Mouse (Mus musculus) thymus, postnatal 36 days (tissue): ENCODE measurements around the gene Abhd14b.

ENCODE experiments used
- DNase-seq, 2 experiments: peaks; one replicate each; pipeline ENCODE4 v3.0.0; 2022; ENCODE audit warnings: mixed read lengths in 2 of 2

Abhd14b gene

DNA sequence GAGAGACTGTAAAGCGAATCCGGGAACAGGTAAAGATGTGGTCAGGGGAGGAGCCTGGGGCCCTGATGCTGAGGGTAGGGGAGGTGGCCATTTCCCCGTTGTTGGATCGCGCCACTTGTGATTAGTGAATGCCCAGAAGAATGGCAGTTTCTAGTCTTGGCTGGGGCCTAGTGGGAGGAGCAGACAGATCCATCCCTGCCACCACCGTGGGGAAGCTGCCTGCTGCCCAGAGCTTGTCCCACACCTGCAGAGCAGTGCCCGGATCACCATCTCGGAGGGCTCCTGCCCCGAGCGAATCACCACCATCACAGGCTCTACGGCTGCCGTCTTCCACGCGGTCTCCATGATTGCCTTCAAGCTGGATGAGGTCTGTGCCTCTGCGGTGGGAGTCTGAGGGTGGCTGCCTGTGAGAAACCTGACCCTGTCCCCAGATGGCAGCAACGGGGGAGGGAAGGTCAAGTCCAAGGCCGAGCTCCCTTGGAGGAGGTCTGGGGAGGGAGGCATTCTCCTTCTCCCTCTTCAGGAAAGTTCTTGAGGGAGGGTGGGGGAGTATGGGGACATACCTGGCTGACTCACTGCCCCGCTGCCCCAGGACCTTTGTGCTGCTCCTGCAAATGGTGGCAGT lies 13.3 kb downstream of the Abhd14b start:
- no peak for DNase-seq

DNA sequence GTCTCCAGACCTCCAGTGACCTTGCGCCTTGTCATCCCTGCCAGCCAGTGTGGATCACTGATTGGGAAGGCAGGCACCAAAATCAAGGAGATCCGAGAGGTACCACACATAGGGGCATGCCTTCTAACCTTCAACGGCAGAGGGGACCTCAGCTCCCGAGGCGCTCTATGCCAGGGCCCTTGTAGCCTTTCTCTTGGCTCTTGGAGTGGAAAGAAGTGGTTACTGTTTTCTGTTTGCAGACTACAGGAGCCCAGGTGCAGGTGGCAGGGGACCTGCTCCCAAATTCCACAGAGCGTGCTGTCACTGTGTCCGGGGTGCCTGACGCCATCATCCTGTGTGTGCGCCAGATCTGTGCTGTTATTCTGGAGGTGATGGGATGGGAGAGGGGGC lies 13.8 kb downstream of the Abhd14b start:
- no peak for DNase-seq

DNA sequence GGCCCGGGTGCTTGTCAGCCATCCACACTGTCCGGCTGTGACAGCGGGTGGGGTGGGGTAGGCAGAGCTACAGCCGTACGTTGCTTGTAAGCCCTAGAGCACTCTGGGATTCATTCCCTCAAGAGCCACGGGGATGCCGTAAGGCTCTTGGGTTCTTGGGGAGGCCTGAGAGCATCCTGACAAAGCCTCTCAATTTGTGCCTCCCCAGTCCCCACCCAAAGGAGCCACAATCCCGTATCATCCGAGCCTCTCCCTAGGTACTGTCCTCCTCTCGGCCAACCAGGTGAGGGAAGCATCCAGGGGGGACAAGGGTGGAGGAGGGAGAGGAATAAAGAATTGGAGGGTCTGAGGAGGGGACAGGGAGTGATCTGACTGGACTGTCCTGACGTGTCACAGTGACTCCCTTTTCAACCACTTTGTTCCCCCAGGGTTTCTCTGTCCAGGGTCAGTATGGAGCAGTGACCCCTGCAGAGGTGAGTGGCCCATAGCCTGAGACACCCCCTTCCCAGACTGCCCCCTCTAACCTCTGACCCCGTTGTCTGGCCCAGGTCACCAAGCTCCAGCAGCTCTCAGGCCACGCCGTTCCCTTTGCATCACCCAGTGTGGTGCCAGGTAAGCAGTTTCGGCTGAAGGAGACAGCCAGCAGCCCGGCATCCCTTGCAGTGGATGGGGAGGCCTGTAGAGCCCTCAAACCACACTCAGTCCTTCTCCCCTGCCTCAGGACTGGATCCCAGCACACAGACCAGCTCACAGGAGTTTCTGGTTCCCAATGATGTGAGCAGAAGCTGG lies 14.6 kb downstream of the Abhd14b start:
- no peak for DNase-seq

DNA sequence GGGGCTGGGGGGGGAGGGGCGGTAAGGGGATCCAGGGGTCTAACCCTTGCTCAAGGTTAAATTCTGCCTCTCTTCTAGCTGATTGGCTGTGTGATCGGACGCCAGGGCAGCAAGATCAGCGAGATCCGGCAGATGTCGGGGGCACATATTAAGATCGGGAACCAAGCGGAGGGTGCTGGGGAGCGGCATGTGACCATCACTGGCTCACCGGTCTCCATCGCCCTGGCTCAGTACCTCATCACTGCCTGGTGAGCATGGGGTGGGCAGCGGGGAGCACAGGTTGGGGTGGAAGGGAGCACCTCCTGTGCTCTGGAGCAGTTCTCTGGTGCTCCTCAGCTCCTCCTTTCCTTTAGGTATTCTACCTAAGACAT lies 15.2 kb downstream of the Abhd14b start:
- DNase-seq, result no peak

DNA sequence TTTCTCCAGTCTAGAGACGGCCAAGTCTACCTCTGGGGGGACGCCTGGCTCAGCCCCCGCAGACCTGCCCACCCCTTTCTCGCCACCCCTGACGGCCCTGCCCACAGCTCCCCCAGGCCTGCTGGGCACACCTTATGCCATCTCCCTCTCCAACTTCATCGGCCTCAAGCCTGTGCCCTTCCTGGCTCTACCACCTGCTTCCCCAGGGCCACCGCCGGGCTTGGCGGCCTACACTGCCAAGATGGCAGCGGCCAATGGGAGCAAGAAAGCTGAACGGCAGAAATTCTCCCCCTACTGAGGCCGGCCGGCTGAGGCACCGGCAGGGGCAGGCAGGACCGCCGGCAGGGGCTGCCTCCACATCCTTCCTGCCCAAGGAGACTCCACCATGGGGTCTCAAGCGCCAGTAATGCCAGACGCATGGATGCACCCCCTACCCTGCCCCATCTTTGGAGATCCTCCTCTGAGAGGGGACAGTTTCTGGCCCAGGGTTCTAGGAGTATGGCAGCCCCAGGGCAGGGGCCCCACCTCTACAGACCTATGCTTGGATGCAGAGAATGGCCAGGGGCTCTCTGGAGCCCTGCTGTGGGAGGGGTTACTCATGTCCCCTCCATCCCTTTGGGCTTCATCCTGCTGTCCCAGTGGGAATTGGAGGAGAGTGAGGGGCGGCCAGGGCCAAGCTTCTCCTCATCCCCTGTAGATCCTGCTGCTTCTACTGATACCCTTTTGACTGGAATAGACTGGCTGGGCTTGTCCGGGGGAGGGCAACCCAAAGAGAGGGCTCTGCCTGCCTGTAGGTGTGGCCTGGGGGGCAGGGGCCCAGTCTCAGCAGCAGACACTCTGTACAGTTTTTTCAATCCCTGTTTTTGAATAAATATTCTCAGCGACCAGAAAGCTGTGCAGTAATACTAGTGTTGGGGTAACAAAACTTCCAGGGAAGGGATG lies 16.1 kb downstream of the Abhd14b start:
- DNase-seq, result no peak

DNA sequence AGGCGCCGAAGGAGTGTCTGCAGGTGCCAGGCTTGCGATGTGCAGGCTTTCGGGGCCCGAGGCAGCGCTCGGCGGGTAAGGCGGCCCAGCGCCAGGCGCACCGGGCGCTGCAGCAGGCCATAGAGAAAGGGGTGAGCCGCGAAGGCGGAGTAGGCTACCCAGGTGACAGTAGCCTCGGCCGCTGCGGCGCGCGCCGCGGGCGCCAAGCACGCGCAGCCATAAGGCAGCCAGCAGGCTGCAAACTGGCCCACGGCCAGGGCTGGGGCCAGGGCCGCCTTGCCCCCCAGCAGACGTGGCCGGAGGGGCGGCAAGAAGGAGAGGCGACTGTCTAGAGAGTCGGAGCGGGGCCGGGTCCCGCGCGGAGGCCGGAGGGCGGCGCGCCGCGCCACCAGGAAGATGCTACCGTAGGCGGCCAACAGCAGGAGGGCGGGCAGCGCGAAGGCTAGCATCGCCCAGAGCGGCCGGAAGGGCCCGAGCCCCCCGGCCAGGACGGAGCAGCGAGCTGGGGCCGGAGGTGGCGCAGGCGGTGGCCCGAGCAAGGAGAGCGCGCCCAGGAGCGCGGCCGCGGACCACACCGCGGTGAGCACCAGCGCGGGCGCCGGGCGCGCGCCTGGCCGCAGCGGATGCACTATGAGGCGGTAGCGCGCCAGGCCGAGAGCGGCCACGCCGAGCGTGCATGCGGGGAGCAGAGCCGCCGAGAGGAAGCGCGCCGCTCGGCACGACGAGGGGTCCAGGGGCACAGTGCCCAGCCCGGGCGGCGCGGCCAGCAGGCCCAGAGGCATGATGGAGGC lies 17.7 kb downstream of the Abhd14b start:
- DNase-seq, result peak in 1 of 2 experiments; percentile 26

DNA sequence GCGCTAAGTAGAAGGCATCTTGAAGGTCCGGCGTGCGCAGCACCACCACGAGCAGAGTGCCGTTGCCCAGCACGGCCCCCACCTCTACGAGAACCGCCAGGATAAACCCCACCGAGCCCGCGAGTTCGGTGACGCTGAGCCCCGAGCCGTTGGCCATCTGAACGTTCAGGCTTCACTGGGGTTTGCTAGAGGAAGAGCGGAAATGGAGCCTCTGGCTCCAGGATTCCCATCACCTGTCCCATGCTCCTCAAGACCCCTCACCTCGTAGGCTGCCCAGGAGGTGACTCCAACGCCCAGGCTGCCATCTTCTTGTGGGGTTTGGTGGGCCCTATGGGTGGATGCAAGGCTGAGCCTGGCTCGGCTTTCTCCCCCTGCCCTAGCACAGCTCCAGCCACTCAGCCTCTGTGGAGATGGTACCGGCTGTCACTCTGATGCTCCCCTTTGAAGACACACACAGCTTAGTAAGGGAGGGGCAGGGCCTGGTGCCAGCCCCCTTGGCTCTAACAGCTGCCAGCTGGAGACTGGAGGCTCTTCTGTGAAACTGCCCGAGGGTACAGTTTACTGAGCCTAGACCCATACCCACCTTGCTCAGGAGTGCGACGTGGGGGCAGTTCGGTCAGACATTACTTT lies 18.4 kb downstream of the Abhd14b start, which contains the start of gene Gpr62:
Gene Gpr62 (minus strand): TSS at position 368 of the 630 bp plus-strand sequence.
- no peak for DNase-seq

DNA sequence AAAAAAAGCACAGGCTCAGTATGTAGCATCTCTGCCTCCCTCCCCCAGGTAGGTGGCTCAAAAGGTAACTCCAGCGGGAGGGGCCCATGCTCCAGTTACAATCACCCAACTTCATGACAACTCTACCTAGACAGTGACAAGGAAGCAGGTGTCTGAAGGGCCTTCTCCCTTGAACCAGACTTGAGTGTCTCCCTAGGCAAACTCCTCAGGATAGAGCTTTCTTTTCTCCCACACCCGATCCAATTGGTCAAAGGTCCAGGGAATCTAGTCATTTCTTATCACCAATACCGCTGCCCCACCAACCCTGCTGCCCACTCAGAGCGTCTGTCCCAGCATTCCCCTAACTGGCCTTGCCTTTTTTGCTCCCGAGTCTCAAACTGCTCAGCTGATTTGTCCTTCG lies 19.5 kb downstream of the Abhd14b start:
- no peak for DNase-seq

DNA sequence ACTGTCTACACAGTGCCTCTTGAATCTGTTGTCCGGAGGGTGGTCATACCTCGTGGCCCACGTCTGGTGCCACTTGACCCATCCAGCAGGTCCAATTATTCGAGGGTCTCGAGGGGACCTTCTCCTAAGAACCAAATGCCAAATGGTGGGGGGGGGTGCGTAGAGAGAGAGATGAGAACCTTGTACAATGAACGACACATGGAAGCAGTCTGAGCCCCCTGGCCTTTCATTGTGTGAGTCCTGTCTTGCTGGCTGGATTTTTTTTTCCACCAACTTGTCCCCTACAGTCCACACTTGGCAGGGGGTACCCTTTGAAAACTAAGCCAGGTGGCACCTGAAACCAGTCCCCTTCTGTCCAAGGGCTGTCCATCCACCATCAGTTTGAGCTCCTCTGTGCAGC lies 20.5 kb downstream of the Abhd14b start:
- DNase-seq, result no peak

DNA sequence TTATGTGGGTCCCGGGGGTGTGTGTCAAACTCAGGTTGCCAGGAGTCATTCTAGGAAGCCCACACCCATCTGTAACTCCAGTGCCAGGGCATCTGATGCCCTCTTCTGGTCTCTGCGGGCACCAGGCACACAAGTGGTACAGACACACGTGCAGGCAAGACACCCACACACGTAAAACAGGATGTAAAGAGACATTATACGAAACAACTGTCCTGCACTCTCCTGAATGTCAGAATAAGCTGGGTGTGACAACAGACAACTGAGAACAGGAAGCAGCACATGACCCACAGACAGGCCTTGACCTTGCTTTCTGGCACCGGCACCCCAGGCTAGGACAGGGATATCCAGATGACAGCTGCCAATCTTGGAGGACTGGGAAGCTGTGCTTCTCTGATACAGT lies 22.1 kb downstream of the Abhd14b start:
- no peak for DNase-seq

DNA sequence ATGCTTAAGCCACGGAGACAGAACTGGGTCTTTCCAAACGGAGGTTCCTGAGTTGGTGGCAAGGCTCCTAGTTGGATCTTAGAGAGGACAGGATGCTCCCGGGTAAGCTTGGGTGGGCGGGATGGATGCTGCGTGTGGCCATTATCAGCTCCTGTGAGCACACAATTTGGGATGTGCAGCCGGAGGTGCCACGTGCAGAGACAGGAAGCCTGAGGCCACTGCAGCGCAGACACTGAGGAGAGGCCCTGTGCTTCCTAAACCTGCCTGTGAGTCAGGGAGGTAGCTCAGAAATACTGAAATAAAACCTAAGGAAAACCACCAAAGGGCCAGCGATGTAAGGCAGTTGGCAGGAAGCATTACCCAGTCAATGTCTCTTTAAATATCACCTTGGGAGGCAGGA lies 22.5 kb downstream of the Abhd14b start:
- DNase-seq, result no peak

DNA sequence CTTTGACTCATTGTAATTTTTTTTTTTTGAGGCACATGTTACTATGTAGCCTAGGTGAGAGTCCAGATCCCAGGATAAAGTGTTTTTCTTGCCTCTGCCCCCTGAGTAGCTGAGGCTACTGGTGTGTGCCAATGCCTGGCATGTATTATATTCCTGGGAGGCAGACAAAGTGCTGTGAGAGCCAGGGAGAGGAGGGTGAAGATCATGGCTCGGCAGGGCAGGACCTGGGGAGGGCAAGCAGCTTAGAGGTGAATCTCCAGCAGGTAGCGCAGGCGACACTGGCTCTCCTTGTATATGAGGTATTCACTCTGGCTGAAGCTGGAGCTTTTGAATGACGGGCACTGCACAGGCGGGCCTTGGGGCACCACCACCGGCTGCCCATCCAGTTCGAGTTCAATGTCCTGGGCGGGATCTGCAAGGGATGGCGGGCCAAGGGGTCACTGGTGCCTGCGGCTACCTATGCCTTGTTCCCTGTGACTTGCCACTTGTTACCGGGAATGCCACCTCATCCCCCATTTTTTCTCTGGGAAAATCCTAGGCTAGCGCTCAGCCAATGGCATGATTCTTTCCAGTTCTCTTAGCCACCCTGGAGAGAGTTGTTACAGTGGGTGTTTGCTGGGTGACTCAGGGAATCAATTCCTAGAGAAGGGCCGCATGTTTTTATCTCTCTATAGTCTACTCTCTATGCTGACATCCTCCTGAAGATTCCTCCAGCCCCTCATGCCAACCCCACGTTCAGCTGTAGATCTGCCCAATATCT lies 23.9 kb downstream of the Abhd14b start:
- DNase-seq, result no peak

DNA sequence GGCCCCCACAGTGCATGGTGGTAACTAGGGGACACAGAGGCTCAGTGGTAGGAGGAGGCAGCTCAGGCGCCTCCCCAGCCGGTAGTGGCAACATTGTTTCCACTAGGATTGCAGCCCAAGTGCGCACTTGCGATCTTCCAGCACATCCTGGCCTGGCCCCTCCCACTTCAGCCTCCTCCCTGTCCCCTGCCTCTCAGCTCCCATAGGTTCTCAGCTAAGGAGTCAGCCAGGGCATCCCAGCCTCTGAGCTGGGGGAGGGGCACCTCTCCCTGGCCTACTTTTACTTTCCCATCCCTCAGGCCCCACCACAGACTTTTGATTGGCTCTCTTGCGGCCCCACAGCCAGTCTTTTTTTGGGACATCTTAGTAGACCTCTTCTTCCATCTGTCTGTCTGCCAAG lies 24.6 kb downstream of the Abhd14b start:
- no peak for DNase-seq

DNA sequence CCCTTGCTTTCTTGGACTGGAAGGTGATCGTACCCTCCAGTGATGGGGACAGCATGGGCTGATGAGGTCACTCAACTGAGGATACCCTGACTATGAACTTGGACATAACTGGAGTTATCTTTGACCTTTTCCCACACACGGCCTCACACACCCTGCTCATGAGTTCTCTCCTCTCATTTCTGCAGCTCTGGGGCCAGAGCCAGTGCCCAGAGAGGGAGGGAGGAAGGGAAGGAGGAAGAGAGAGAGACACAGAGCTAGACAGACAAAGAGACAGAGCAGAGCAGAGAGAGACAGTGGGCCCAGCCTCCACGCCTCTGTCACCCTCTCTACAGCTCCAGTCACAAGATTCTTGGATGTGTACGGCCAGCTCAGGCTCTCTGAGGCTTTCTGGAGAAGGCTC lies 25.1 kb downstream of the Abhd14b start:
- no peak for DNase-seq

DNA sequence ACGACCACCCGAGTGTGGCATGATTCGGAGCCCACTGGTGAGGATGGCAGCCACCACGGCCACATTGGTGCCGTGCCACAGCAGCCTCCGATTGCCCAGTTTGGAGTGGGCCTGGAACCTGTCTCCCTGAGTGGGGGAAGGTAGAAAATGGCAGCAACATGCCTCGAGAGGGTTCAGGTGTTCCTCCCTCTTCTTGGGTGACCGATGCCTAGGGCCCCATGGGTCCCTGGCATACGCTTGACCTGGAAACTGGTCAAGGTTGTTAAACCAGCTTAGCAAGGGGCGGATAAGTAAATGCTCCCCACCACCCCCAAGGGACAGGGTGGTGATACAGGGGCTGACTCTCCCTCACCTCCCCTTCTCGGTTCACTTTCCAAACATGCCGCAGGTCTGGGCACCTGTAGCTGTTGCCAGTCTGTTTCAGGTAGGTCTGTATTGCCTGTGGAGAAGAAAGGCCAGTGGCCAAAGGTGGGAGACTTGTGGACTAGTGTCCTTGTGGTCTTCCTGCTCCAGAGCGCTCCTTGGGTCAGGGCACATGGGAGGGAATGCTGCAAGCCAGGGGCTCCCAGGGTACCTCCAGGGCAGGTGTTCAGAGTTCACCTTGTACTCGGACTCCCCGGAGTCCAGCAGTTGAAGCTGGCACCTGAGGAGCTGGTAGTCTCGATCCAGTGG lies 26.0 kb downstream of the Abhd14b start:
- DNase-seq, result peak in 1 of 2 experiments; percentile 17

DNA sequence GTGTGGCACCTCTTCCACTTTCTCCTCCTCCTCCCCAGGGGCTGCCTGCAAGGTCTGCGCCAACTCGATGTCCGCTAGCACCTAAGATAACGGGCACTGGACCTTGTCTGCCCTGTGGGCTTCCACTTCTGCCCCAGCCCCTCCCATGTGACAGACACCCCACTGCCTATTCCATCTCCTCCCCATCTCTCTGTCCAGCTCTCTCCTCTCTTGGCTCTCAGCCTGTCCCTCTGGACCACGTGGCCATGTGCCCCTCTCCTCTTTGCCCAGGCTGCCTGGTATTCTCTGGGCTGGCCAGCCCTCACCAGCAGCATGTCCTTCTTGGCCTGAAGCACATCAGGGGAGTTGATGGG lies 26.5 kb downstream of the Abhd14b start:
- DNase-seq, result no peak

DNA sequence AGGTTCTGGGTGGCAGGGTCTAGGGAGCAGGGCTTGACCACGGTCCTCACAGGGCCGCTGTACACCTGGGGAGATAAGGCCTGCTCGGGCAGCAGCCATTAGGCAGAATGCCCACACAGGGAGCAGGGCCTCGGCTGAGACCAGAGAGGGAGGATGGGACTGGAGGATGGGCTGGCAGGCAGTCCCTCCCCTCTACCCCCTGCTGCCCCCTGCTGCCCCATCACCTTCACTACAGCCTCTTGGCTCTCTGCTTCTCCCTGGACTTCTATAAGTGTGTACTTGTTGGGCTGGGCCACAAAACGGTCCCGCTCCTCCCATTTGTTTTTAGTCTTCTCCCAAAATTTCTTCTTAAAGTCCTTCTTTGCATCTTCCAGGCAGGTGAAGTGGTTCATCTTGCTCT lies 27.2 kb downstream of the Abhd14b start:
- DNase-seq, result peak; percentile 68 to 70

DNA sequence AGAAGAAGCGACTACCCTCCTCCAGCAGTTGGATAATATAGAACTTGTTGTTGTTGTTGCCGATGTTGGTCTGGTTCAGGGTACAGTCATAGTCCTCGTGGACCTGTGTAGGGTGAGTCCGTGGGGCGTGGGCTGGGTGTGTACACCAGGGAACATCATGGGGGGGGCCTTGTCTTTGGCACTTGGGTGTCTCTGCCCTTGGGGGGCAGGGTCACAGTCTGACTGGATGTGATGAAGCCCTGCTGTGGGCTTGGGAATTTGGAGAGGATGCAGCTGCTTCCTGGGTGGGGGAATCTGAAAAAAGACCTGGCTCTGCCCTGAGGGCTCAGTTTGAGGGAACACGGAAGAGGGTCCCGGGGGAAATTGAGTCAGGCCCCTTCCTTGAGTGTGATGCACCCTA lies 27.8 kb downstream of the Abhd14b start:
- DNase-seq, result peak in 1 of 2 experiments; percentile 45

DNA sequence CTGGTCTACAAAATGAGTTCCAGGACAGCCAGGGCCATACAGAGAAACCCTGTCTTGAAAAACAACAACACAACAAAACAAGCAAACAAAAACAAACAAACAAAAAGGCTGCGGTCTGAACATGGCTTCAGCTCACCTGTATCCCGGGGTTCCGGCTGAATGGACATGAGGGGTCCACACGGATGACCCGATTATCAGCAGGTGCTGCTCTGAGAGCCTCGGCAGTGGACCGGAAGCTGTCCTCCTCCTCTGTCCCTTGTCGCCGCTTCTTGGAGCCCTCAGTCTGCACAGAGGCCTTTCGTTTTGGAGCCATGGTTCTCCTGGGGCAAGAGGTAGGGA lies 28.4 kb downstream of the Abhd14b start, which contains the start of gene Rrp9:
Gene Rrp9 (plus strand): TSS at position 301 of the 339 bp plus-strand sequence.
- DNase-seq, result peak in 1 of 2 experiments; percentile 25

DNA sequence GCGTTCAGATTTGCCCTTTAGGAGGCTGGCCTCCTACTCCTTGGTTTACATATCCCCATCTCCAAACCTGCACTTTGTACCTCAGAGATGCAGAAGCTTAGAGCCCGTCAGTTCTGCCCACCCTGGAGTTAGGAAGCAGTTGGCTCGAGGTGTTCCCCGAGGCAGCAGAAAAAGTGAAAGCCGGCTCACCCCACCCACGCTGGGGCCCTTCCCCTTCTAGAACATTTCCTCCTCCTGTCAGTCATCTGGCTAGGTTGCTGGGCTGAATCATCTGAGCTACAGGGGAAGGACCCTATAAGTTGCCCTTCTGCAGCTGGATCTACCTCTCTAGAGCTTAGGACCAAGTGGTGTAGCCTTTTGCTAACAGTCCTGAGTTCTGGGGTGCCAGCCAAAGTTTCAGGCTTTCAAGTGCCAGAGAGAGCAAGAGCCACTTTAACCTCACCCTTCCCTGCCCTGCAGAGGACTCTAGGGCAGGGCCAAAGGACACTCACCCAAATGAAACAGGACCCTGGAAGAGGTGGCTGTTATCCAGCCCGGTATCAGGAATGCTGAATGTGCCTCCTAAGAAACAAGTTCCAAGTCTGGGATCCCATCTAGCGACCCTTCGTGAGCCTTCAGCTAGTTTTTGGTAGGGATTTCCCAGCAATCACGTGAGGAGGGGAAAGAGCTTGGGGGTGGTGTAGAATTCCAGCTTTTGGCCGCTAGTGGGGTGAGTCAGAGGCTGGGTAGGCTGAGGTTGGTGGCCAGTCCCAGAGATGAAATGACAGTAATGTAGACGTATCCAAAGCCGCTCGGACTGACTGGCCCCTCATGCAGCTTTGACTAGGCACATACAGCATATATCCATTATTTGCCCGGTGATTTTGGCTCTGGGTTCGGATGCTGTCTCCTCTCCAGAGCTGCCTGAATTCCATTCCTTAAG lies 29.0 kb downstream of the Abhd14b start:
- DNase-seq, result peak; percentile 80 to 81
